ENCODE assay signal across 7 mouse cellular contexts in the genomic region with DNA sequence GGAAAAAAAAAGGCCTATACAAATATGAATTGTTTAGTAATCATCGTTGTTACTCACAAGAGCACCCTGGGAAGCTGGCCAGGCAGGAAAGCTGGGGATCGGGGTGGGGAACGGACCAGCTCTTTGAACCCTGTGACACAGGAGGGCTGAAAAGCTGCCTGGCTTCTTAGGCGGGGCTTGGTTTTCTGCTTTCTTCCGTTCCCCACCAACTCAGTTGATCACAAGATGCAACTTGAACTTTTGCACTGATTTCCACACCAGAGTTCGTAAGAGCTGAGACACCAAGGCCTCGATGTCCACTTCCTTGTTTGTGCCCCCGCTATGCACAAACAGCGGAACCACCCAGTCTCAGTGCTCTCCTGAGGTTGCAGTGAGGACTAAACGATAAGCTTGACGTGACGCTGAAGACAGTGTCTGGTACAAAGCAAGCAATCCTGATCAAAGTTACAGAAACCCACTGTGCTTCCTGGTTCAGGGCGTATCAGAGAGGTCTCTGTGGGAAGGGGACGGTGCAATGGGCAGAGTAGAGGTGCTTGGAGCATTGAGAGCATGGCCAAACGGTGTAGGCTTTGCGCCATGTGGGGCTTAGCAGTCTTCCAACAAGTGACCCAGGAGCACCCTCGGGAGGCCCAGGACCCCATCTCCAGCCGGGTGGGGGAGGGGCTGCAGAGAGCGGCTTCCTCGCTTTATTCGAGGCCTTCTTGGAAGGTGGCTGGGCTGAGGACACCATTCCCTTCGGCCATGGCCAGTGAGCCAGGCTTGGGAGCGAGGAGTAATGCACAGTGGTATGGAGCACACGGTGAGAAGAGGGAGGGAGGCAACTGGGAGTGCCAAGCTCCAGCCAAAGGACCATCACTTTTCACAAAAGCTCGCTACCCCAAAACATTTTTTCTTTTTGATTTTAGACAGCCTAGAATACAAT. TPM values are rescaled to one million over a fixed set of nuclear protein-coding genes. Genes with fewer than 3 reads are reported as not detected.
A peak's percentile ranks its signal among the peaks of the same experiment; 100 is the strongest.
DNase-seq lines count a peak whose midpoint lies in the region; ATAC-seq and TF ChIP-seq lines count a peak whose summit lies in the region.

No protein-coding gene starts in this region.

- H3K9me3 ChIP-seq in embryonic facial prominence, embryonic 10.5 days: no peaks in the 10 kb centered on the region
- no peaks in the 10 kb centered on the region for H3K9me3 ChIP-seq in intestine, embryonic 14.5 days (ENCODE audit: control insufficient read depth, low read length)
- H3K9me3 ChIP-seq in lung, embryonic 14.5 days (ENCODE audit: low read depth, low read length): no peaks in the 10 kb centered on the region

- H3K4me1 ChIP-seq in embryonic facial prominence, embryonic 10.5 days: peaks cover 66% of the 10 kb centered on the region
- peaks cover 16% of the 10 kb centered on the region for H3K4me1 ChIP-seq in intestine, embryonic 14.5 days (replicated peaks; ENCODE audit: control insufficient read depth, insufficient read depth, low read length)
- peaks cover 26% of the 10 kb centered on the region; the same call in 1 of the 2 replicates for H3K4me1 ChIP-seq in lung, embryonic 14.5 days (ENCODE audit: insufficient read depth)

- no peaks in the 10 kb centered on the region for H3K27me3 ChIP-seq in embryonic facial prominence, embryonic 10.5 days (replicated peaks; ENCODE audit: low read depth, poor library complexity, severe bottlenecking)
- no peaks in the 10 kb centered on the region for H3K27me3 ChIP-seq in intestine, embryonic 14.5 days (replicated peaks; ENCODE audit: control insufficient read depth, insufficient read depth, low read length)
- H3K27me3 ChIP-seq in lung, embryonic 14.5 days (ENCODE audit: insufficient read depth, low read length): no peaks in the 10 kb centered on the region

- H3K27ac ChIP-seq in embryonic facial prominence, embryonic 10.5 days (replicated peaks): peak overlapping the region; percentile 32
- H3K27ac ChIP-seq in intestine, embryonic 14.5 days (ENCODE audit: low read depth): peak overlapping the region; percentile 78
- H3K27ac ChIP-seq in lung, embryonic 14.5 days (ENCODE audit: low read depth): peak overlapping the region; percentile 40; the same call in 1 of the 2 replicates

- no peak; the same call in 1 of the 2 replicates for ATAC-seq in intestine, embryonic 14.5 days (replicated peaks; ENCODE audit: low FRiP score, low TSS enrichment, low read depth)
- ATAC-seq in lung, embryonic 14.5 days (ENCODE audit: insufficient read depth): no peak

- 0 out of 2 replicates have a peak, but pooled peaks cover 3% of the 10 kb centered on the region for H3K36me3 ChIP-seq in embryonic facial prominence, embryonic 10.5 days (replicated peaks)
- peaks cover 5% of the 10 kb centered on the region; the same call in 1 of the 2 replicates for H3K36me3 ChIP-seq in intestine, embryonic 14.5 days (ENCODE audit: control insufficient read depth, insufficient read depth, low read length)
- no peaks in the 10 kb centered on the region for H3K36me3 ChIP-seq in lung, embryonic 14.5 days (ENCODE audit: insufficient read depth)

- no peak overlapping the region for H3K4me2 ChIP-seq in intestine, embryonic 14.5 days (ENCODE audit: low read length)
- H3K4me2 ChIP-seq in lung, embryonic 14.5 days: peak overlapping the region; percentile 0; the same call in 1 of the 2 replicates

- no peak overlapping the region for H3K9ac ChIP-seq in intestine, embryonic 14.5 days (ENCODE audit: low read length)
- no peak overlapping the region for H3K9ac ChIP-seq in lung, embryonic 14.5 days

- H3K4me3 ChIP-seq in embryonic facial prominence, embryonic 10.5 days: no peak overlapping the region
- H3K4me3 ChIP-seq in intestine, embryonic 14.5 days (ENCODE audit: low read depth, low read length): no peak overlapping the region
- no peak overlapping the region for H3K4me3 ChIP-seq in lung, embryonic 14.5 days (ENCODE audit: low read depth, low read length)

- DNase-seq in urinary bladder, postnatal 4 days (ENCODE audit: low spot score in 2 of 2): peak; percentile 58 to 72
- no peak for DNase-seq in urinary bladder, postnatal 25 days (ENCODE audit: low spot score)
- no peak for DNase-seq in embryonic facial prominence, embryonic 10.5 days (ENCODE audit: low spot score)
- no peak for DNase-seq in intestine, embryonic 14.5 days (ENCODE audit: low spot score)
- DNase-seq in lung, embryonic 14.5 days: peak; percentile 43
- peak; percentile 60 for DNase-seq in thymus, postnatal 0 days (ENCODE audit: low spot score)
- no peak for DNase-seq in cerebellum, postnatal 4 days (ENCODE audit: low spot score in 2 of 2)

- WGBS in embryonic facial prominence, embryonic 10.5 days: 79% methylated on average over 25 of the region's 25 CpGs
- 66% methylated on average over 25 of the region's 25 CpGs for WGBS in intestine, embryonic 14.5 days
- WGBS in lung, embryonic 14.5 days: 53% methylated on average over 25 of the region's 25 CpGs

- no peak for TF ChIP-seq CTCF in lung, embryonic 14.5 days (IDR thresholded peaks at IDR 0.05; ENCODE audit: low read depth)

RNA-seq across cellular contexts. Expression of a gene that starts 34.3 kb away (rescaled TPM):
- 13.2 and 14.8 TPM in 2 replicates for polyA plus RNA-seq in embryonic facial prominence, embryonic 10.5 days (2016; fragmentation: Nextera tagmentation; extraction: Ambion mirVana)
- 9.9 and 10.6 TPM in 2 replicates for polyA plus RNA-seq in intestine, embryonic 14.5 days (2014; fragmentation: Nextera tagmentation; extraction: Ambion mirVana)
- 14.2 and 14.7 TPM in 2 replicates for polyA plus RNA-seq in lung, embryonic 14.5 days (2014; fragmentation: Nextera tagmentation; extraction: Ambion mirVana)
- polyA plus RNA-seq in thymus, postnatal 0 days (2015; fragmentation: Nextera tagmentation; extraction: Ambion mirVana): 16.1 and 17.2 TPM in 2 replicates

RNA-seq across cellular contexts. Expression of a gene that starts 34.5 kb away (rescaled TPM):
- polyA plus RNA-seq in embryonic facial prominence, embryonic 10.5 days (2016; fragmentation: Nextera tagmentation; extraction: Ambion mirVana): 63.0 and 66.9 TPM in 2 replicates
- 50.7 and 58.0 TPM in 2 replicates for polyA plus RNA-seq in intestine, embryonic 14.5 days (2014; fragmentation: Nextera tagmentation; extraction: Ambion mirVana)
- polyA plus RNA-seq in lung, embryonic 14.5 days (2014; fragmentation: Nextera tagmentation; extraction: Ambion mirVana): 58.8 and 66.5 TPM in 2 replicates
- polyA plus RNA-seq in thymus, postnatal 0 days (2015; fragmentation: Nextera tagmentation; extraction: Ambion mirVana): 73.8 and 89.6 TPM in 2 replicates

Comparison
In these comparisons a context has a peak if more than half of its experiments do, and no peak if none do; other contexts are left out.
1. DNase-seq: peak in urinary bladder, postnatal 4 days (2 of 2), lung, embryonic 14.5 days (single experiment) and thymus, postnatal 0 days (single experiment); none in urinary bladder, postnatal 25 days (single experiment), embryonic facial prominence, embryonic 10.5 days (single experiment), intestine, embryonic 14.5 days (single experiment) and cerebellum, postnatal 4 days (0 of 2).
2. Peak in every context shown above with its lines, with median percentiles within 50 percentile points of each other: H3K27ac ChIP-seq.